Mouse (Mus musculus) heart, adult 2 months (tissue): ENCODE measurements around the gene Lamp1.

Experiments
- CTCF ChIP-seq: fragments of 200-600 bp; IDR thresholded peaks from 2 replicates; pipeline ENCODE4 v1.8.1; 2022; ENCODE audit warnings: antibody characterized with exemption, mild to moderate bottlenecking, moderate library complexity
- POLR2A ChIP-seq: fragments of 200-500 bp; IDR thresholded peaks from 2 replicates; pipeline ENCODE4 v1.6.1; 2011; ENCODE audit warnings: mild to moderate bottlenecking, low read depth, low read length, control low read depth; ENCODE audit not compliant: insufficient read depth

DNA sequence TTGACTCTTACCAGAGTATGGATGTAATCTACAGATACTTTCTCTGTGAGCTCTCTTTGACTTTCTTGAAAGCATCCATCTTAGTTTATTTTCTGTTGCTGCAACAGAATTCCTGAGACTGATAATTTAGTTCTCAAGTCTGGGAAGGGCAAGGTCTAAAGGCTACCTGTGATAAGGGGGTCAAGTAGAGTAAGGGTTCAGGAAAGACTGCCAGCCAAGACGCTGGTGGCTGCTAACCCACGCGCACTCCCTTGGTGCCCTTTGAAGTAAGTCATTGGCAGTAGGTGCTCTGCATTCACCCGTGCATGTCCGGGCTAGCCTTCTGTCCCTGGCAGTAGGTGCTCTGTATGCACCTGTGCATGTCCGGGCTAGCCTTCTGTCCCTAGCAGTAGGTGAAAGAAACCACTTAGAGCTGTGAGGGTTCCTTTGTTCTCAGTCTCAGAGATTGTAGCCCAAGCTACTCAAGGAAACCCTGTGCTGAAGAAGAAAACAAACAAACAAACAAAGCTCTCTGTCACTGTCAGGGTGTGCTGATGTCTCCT lies 19.2 kb upstream of the Lamp1 start:
- TF ChIP-seq POLR2A, result no peak
- no peak for TF ChIP-seq CTCF
